ENCODE assay signal across 24 mouse cellular contexts in genomic region chr10:81305663-81306062, GRCm38 (mm10). TPM values are rescaled to one million over a fixed set of nuclear protein-coding genes. Genes with fewer than 3 reads are reported as not detected.
DNase-seq lines count a peak whose midpoint lies in the region; ATAC-seq and TF ChIP-seq lines count a peak whose summit lies in the region.
"Had no signal": no experiment of that assay in that cellular context is flagged by ENCODE, and none has a peak within 500 bp of the region (broad histone marks: within the 10 kb centered on the region; RNA-seq: fewer than 3 reads in every experiment).

No protein-coding gene starts in this region.

- ATAC-seq in forebrain, embryonic 12.5 days (ENCODE audit: low FRiP score): no peak
- ATAC-seq: forebrain, postnatal 0 days; hindbrain, embryonic 16.5 days; inflammation-experienced regulatory T-cells, adult 6 months had no signal

- peak overlapping the region; percentile 70; the same call in 1 of the 2 replicates for H3K27ac ChIP-seq in layer of hippocampus, adult 2 months
- no peak overlapping the region for H3K27ac ChIP-seq in testis, adult 2 months (ENCODE audit: control insufficient read depth, insufficient read depth, low read depth, low read length)
- peak overlapping the region; percentile 26; the same call in 1 of the 2 replicates for H3K27ac ChIP-seq in cortical plate, adult 2 months (ENCODE audit: insufficient read depth, low read length)
- H3K27ac ChIP-seq in forebrain, embryonic 12.5 days: no peak overlapping the region
- H3K27ac ChIP-seq: embryonic facial prominence, embryonic 13.5 days; forebrain, embryonic 13.5 days; heart, adult 2 months; heart, embryonic 15.5 days; hindbrain, embryonic 12.5 days had no signal

- no peaks in the 10 kb centered on the region for H3K27me3 ChIP-seq in testis, adult 2 months (ENCODE audit: control insufficient read depth, insufficient read depth, low read length)
- no peaks in the 10 kb centered on the region for H3K27me3 ChIP-seq in forebrain, embryonic 12.5 days
- H3K27me3 ChIP-seq: embryonic facial prominence, embryonic 13.5 days; forebrain, embryonic 13.5 days; heart, embryonic 15.5 days; hindbrain, embryonic 12.5 days had no signal

- WGBS in forebrain, embryonic 12.5 days: 91% methylated on average over 14 of the region's 14 CpGs

- peak; percentile 61 to 69 for DNase-seq in cerebellum, adult 18-20 months
- no peak for DNase-seq in cerebellum, adult 11 months
- DNase-seq in layer of hippocampus, adult 2 months (ENCODE audit: low spot score in 2 of 2): no peak
- DNase-seq in layer of hippocampus, adult 8-10 months (ENCODE audit: low spot score in 2 of 2): no peak
- DNase-seq in testis, postnatal 14 days (ENCODE audit: low spot score): no peak
- DNase-seq: adrenal gland, postnatal 10 days; forebrain, postnatal 0 days; gastrocnemius, postnatal 14 days; heart, adult 2 months; heart, postnatal 14 days; kidney, adult 11 months had no signal

- H3K4me3 ChIP-seq in layer of hippocampus, adult 2 months: no peak overlapping the region
- H3K4me3 ChIP-seq in testis, adult 2 months (ENCODE audit: control insufficient read depth, low read depth, low read length): no peak overlapping the region
- no peak overlapping the region for H3K4me3 ChIP-seq in cortical plate, adult 2 months (ENCODE audit: insufficient read depth, low read length)
- H3K4me3 ChIP-seq in forebrain, embryonic 12.5 days (replicated peaks): no peak overlapping the region
- H3K4me3 ChIP-seq: embryonic facial prominence, embryonic 13.5 days; forebrain, embryonic 13.5 days; heart, adult 2 months; heart, embryonic 15.5 days; hindbrain, embryonic 12.5 days had no signal

- H3K4me2 ChIP-seq in forebrain, embryonic 12.5 days: no peak overlapping the region
- H3K4me2 ChIP-seq: embryonic facial prominence, embryonic 13.5 days; forebrain, embryonic 13.5 days; heart, embryonic 11.5 days; heart, embryonic 15.5 days; hindbrain, embryonic 12.5 days had no signal

- H3K4me1 ChIP-seq in testis, adult 2 months (ENCODE audit: control insufficient read depth, insufficient read depth, low read length): no peaks in the 10 kb centered on the region; the same call in 1 of the 2 replicates
- peaks cover 20% of the 10 kb centered on the region for H3K4me1 ChIP-seq in cortical plate, adult 2 months (ENCODE audit: control insufficient read depth, insufficient read depth, low read length)
- peaks cover 23% of the 10 kb centered on the region for H3K4me1 ChIP-seq in forebrain, embryonic 12.5 days

- H3K36me3 ChIP-seq in testis, adult 2 months (ENCODE audit: control insufficient read depth, insufficient read depth, low read length): no peaks in the 10 kb centered on the region
- peaks cover 54% of the 10 kb centered on the region for H3K36me3 ChIP-seq in forebrain, embryonic 12.5 days (replicated peaks)

- no peak for TF ChIP-seq CTCF in layer of hippocampus, adult 2 months (conservative IDR thresholded peaks at IDR 0.05)
- no peak for TF ChIP-seq CTCF in testis, adult 2 months (IDR thresholded peaks at IDR 0.05; ENCODE audit: control insufficient read depth, insufficient read depth, insufficient replicate concordance, low read depth, low read length)
- no peak for TF ChIP-seq CTCF in cortical plate, adult 2 months (IDR thresholded peaks at IDR 0.05; ENCODE audit: extremely low read depth, insufficient read depth, low read length)

- no peaks in the 10 kb centered on the region for H3K9me3 ChIP-seq in forebrain, embryonic 12.5 days
- H3K9me3 ChIP-seq: embryonic facial prominence, embryonic 13.5 days; forebrain, embryonic 13.5 days; heart, embryonic 15.5 days; hindbrain, embryonic 12.5 days had no signal

- H3K9ac ChIP-seq in forebrain, embryonic 12.5 days: no peak overlapping the region
- H3K9ac ChIP-seq: embryonic facial prominence, embryonic 13.5 days; forebrain, embryonic 13.5 days; forebrain, postnatal 0 days; heart, embryonic 15.5 days; hindbrain, embryonic 12.5 days had no signal

- TF ChIP-seq POLR2A in testis, adult 2 months (IDR thresholded peaks at IDR 0.05; ENCODE audit: control insufficient read depth, low read depth, low read length): 0 out of 2 replicates have a peak, but pooled peaks have one; percentile 18
- TF ChIP-seq POLR2A in cortical plate, adult 2 months (IDR thresholded peaks at IDR 0.05; ENCODE audit: extremely low read depth, insufficient read depth, low read length): no peak

RNA-seq across cellular contexts. Expression of gene Pip5k1c, which starts 12.9 kb away (rescaled TPM):
- 100 to 1,000 TPM; 308 to 314 TPM for total RNA-seq in layer of hippocampus, adult 2 months (2021)
- total RNA-seq in layer of hippocampus, adult 8-10 months (2022): 100 to 1,000 TPM; 267 to 303 (median 296) TPM
- polyA plus RNA-seq in testis, adult 2 months (2012; rRNA removed): 10.1 and 10.4 TPM in 2 replicates
- polyA plus RNA-seq in cortical plate, adult 2 months (2012; rRNA removed): 414 and 443 TPM in 2 replicates
- polyA plus RNA-seq in forebrain, embryonic 12.5 days (2016; fragmentation: Nextera tagmentation; extraction: Ambion mirVana): 84.1 and 98.7 TPM in 2 replicates

RNA-seq across cellular contexts. Expression of gene Tjp3, which starts 14.3 kb away (rescaled TPM):
- under 1 TPM; 0.54 to 0.91 TPM for total RNA-seq in layer of hippocampus, adult 2 months (2021)
- total RNA-seq in layer of hippocampus, adult 8-10 months (2022): 1 to 10 TPM in 2 of 4 experiments, under 1 TPM in 2; 0.73 to 1.2 (median 0.90) TPM
- polyA plus RNA-seq in testis, adult 2 months (2012; rRNA removed): 0.56 and 0.99 TPM in 2 replicates
- 0.15 and 0.17 TPM in 2 replicates for polyA plus RNA-seq in cortical plate, adult 2 months (2012; rRNA removed)
- polyA plus RNA-seq in forebrain, embryonic 12.5 days (2016; fragmentation: Nextera tagmentation; extraction: Ambion mirVana): 9.7 and 11.4 TPM in 2 replicates
- total RNA-seq: gastrocnemius, adult 18-20 months; gastrocnemius, postnatal 14 days; heart, adult 2 months had no signal
- polyA plus RNA-seq: C2C12 had no signal

RNA-seq across cellular contexts. Expression of gene Cactin, which starts 15.2 kb away (rescaled TPM):
- total RNA-seq in layer of hippocampus, adult 2 months (2021): 10 to 100 TPM; 27.6 to 30.7 TPM
- total RNA-seq in layer of hippocampus, adult 8-10 months (2022): 10 to 100 TPM; 28.2 to 31.3 (median 30.2) TPM
- polyA plus RNA-seq in testis, adult 2 months (2012; rRNA removed): 13.4 and 16.5 TPM in 2 replicates
- polyA plus RNA-seq in cortical plate, adult 2 months (2012; rRNA removed): 32.2 and 33.0 TPM in 2 replicates
- 60.8 and 61.8 TPM in 2 replicates for polyA plus RNA-seq in forebrain, embryonic 12.5 days (2016; fragmentation: Nextera tagmentation; extraction: Ambion mirVana)

RNA-seq across cellular contexts. Expression of gene Tbxa2r, which starts 22.9 kb away (rescaled TPM):
- 1 to 10 TPM; 1.3 to 1.4 TPM for total RNA-seq in layer of hippocampus, adult 2 months (2021)
- 1 to 10 TPM; 1.1 to 1.4 (median 1.4) TPM for total RNA-seq in layer of hippocampus, adult 8-10 months (2022)
- polyA plus RNA-seq in testis, adult 2 months (2012; rRNA removed): 0.47 and 0.91 TPM in 2 replicates
- polyA plus RNA-seq in cortical plate, adult 2 months (2012; rRNA removed): 2.7 and 2.9 TPM in 2 replicates
- polyA plus RNA-seq in forebrain, embryonic 12.5 days (2016; fragmentation: Nextera tagmentation; extraction: Ambion mirVana): 2.1 and 2.9 TPM in 2 replicates
- total RNA-seq: MEL had no signal

RNA-seq across cellular contexts. Expression of gene Gipc3, which starts 37.4 kb away (rescaled TPM):
- 1 to 10 TPM; 1.7 to 1.8 TPM for total RNA-seq in layer of hippocampus, adult 2 months (2021)
- total RNA-seq in layer of hippocampus, adult 8-10 months (2022): 1 to 10 TPM; 1.3 to 2.2 (median 1.7) TPM
- polyA plus RNA-seq in testis, adult 2 months (2012; rRNA removed): 3.3 and 4.1 TPM in 2 replicates
- 1.2 and 1.4 TPM in 2 replicates for polyA plus RNA-seq in cortical plate, adult 2 months (2012; rRNA removed)
- 0.08 TPM in 1 of 2 replicates, not detected in the other for polyA plus RNA-seq in forebrain, embryonic 12.5 days (2016; fragmentation: Nextera tagmentation; extraction: Ambion mirVana)
- total RNA-seq: forebrain, postnatal 0 days; MEL had no signal
- polyA plus RNA-seq: forebrain, embryonic 13.5 days; forebrain, postnatal 0 days; heart, embryonic 11.5 days; heart, embryonic 15.5 days; hindbrain, embryonic 12.5 days; hindbrain, embryonic 16.5 days had no signal

Comparison
In these comparisons a context has a peak if more than half of its experiments do, and no peak if none do; other contexts are left out.
1. DNase-seq: peak in cerebellum, adult 18-20 months (2 of 2); none in cerebellum, adult 11 months (single experiment), layer of hippocampus, adult 2 months (0 of 2), layer of hippocampus, adult 8-10 months (0 of 2) and testis, postnatal 14 days (single experiment).
2. H3K27ac ChIP-seq: peak in layer of hippocampus, adult 2 months (single experiment) and cortical plate, adult 2 months (single experiment); none in testis, adult 2 months (single experiment) and forebrain, embryonic 12.5 days (single experiment).